In genomic region chr1:138448635-138449475, GRCm38 (mm10) we compare ENCODE assay signal across 14 mouse cellular contexts.
DNase-seq lines count a peak whose midpoint lies in the region; ATAC-seq and TF ChIP-seq lines count a peak whose summit lies in the region.
"Had no signal": no experiment of that assay in that cellular context is flagged by ENCODE, and none has a peak within 500 bp of the region (broad histone marks: within the 10 kb centered on the region; RNA-seq: fewer than 3 reads in every experiment).

No protein-coding gene starts in this region.

- H3K36me3 ChIP-seq in forebrain, embryonic 16.5 days (ENCODE audit: control insufficient read depth, insufficient read depth), result no peaks in the 10 kb centered on the region
- no peaks in the 10 kb centered on the region for H3K36me3 ChIP-seq in limb, embryonic 11.5 days (ENCODE audit: control insufficient read depth, insufficient read depth, low read length)

- H3K9ac ChIP-seq in forebrain, embryonic 16.5 days (replicated peaks; ENCODE audit: low read depth, low read length), result no peak overlapping the region
- H3K9ac ChIP-seq in limb, embryonic 11.5 days (ENCODE audit: low read length), result no peak overlapping the region

- 52% methylated on average over 15 of the region's 15 CpGs for WGBS in forebrain, embryonic 16.5 days
- WGBS in limb, embryonic 11.5 days, result 65% methylated on average over 15 of the region's 15 CpGs

- H3K4me2 ChIP-seq in forebrain, embryonic 16.5 days (ENCODE audit: low read length), result peak overlapping the region; percentile 14; the same call in 1 of the 2 replicates
- H3K4me2 ChIP-seq in limb, embryonic 11.5 days (ENCODE audit: low read depth, severe bottlenecking), result no peak overlapping the region

- no peak for TF ChIP-seq CTCF in layer of hippocampus, adult 2 months (conservative IDR thresholded peaks at IDR 0.05)

- peak overlapping the region; percentile 27 for H3K4me3 ChIP-seq in layer of hippocampus, adult 2 months
- H3K4me3 ChIP-seq in forebrain, embryonic 16.5 days (replicated peaks; ENCODE audit: low read length), result no peak overlapping the region
- H3K4me3 ChIP-seq in limb, embryonic 11.5 days (ENCODE audit: low read depth, low read length), result no peak overlapping the region

- ATAC-seq in forebrain, embryonic 16.5 days, result peak; percentile 67; the same call in 1 of the 2 replicates
- ATAC-seq in limb, embryonic 11.5 days (ENCODE audit: insufficient number of reproducible peaks, low FRiP score, low TSS enrichment, low read depth), result no peak
- ATAC-seq: intestine, postnatal 0 days had no signal

- no peaks in the 10 kb centered on the region for H3K4me1 ChIP-seq in forebrain, embryonic 16.5 days (replicated peaks; ENCODE audit: control insufficient read depth, insufficient read depth, low read length)
- H3K4me1 ChIP-seq in limb, embryonic 11.5 days (ENCODE audit: control insufficient read depth, insufficient read depth, low read length), result no peaks in the 10 kb centered on the region

- no peaks in the 10 kb centered on the region for H3K27me3 ChIP-seq in forebrain, embryonic 16.5 days (replicated peaks; ENCODE audit: control insufficient read depth, insufficient read depth, low read length)
- no peaks in the 10 kb centered on the region for H3K27me3 ChIP-seq in limb, embryonic 11.5 days (ENCODE audit: control insufficient read depth, insufficient read depth, low read length)

- 0 out of 2 replicates have a peak overlapping the region, but pooled peaks have one; percentile 3 for H3K27ac ChIP-seq in layer of hippocampus, adult 2 months
- H3K27ac ChIP-seq in forebrain, embryonic 16.5 days (ENCODE audit: low read length), result no peak overlapping the region
- no peak overlapping the region for H3K27ac ChIP-seq in limb, embryonic 11.5 days (replicated peaks; ENCODE audit: low read depth, low read length)

- no peak for DNase-seq in layer of hippocampus, adult 2 months (ENCODE audit: low spot score in 2 of 2)
- DNase-seq in layer of hippocampus, postnatal 14 days (ENCODE audit: low spot score in 2 of 2), result no peak
- peak; percentile 23 for DNase-seq in limb, embryonic 11.5 days (ENCODE audit: low spot score)
- DNase-seq in retina, embryonic 14.5 days (ENCODE audit: low spot score), result peak; percentile 13
- no peak for DNase-seq in embryo, embryonic 11 days
- no peak for DNase-seq in right cerebral cortex, postnatal 36 days (ENCODE audit: low spot score in 2 of 2)
- DNase-seq: adrenal gland, postnatal 14 days; gastrocnemius, postnatal 36 days; kidney, postnatal 25 days; lung, postnatal 10 days; right cerebral cortex, postnatal 25 days; thymus, postnatal 36 days had no signal

- H3K9me3 ChIP-seq in forebrain, embryonic 16.5 days (ENCODE audit: control insufficient read depth, low read length), result no peaks in the 10 kb centered on the region
- no peaks in the 10 kb centered on the region for H3K9me3 ChIP-seq in limb, embryonic 11.5 days (ENCODE audit: control insufficient read depth, low read length)

Comparison
In these comparisons a context has a peak if more than half of its experiments do, and no peak if none do; other contexts are left out.
1. DNase-seq: peak in limb, embryonic 11.5 days (single experiment) and retina, embryonic 14.5 days (single experiment); none in layer of hippocampus, adult 2 months (0 of 2), layer of hippocampus, postnatal 14 days (0 of 2), embryo, embryonic 11 days (single experiment) and right cerebral cortex, postnatal 36 days (0 of 2).